Mouse (Mus musculus) heart, postnatal 0 days (tissue): ENCODE data around the gene Hist1h2bj.

ENCODE experiments used
- CTCF ChIP-seq: IDR thresholded peaks from 2 replicates; pipeline ENCODE4 v1.5.1; 2016; ENCODE audit warnings: antibody characterized with exemption, control low read depth, low read depth
- EP300 ChIP-seq: IDR thresholded peaks from 2 replicates; pipeline ENCODE4 v1.6.1; 2016; ENCODE audit warnings: antibody characterized with exemption, low read depth

DNA sequence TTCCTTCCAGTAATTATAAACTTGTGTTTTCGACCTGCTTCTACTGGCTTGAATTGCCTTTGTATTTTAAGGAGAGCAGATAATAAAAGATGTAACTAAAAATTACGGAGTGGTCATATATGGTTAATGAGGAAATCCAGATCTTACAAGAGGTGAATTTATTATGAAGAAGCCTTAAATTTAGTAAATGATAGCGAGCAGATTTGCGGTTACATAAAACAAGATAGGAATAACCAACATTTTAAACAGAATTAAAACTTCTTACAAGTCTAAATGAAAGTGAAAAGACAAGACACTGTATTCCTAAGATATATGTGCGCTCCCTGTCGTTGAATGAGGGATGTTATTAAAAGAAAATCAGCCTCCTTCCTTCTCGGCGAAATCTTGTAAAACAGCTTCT lies 48.1 kb upstream of the Hist1h2bj start:
- TF ChIP-seq CTCF (no peak), EP300 (no peak)
